Mouse (Mus musculus) embryo, embryonic 9.5 days (tissue): ENCODE measurements at regions not wholly inside any gene's neighbourhood (a gene's known extent, or its start where the extent isn't known, plus 50 kb on each side); places are given as distances from the start of the nearest gene placed in this dataset.

Source experiments
- DNase-seq: peaks from one replicate; pipeline ENCODE4 v3.0.0-alpha.2; 2017; ENCODE audit errors: extremely low spot score

DNA sequence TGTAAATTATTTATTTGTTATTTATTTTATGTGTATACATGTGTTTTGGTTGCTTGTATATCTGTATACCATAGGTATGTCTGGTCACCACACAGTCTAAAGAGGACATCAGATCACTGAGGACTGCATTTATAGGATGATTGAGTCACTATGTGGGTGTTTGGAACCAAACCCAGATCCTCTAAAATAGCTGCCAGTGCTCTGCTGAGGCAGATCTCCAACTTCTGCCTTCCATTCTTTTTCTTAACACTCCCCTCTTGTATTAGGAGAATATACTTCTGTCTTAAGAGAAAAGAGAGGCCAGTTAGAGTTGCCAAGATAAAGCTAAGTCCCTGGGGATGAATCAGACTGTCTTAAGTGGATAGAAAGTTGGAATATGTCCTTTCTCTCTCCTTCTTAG is 424.2 kb downstream of the Cntn6 start:
- DNase-seq, result no peak

DNA sequence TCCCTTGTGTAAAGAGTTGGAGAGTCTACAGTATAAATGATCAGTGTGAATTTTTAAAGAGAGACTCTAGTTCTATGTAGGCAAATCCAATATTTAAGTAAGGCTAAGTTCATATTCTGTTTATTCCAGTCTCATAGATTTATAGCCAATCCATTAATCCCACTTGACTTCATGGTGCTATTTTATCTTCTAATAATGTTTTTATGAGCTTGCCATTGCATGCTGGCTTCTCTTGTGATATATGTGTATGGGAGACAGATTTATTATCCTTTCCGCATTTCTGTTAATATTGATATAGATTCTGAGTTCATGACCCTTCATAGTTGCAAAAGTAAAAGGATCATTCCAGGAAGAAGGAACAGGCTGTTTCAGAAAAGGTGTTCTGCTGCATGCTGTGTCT is 430.0 kb downstream of the Cntn6 start:
- no peak for DNase-seq

DNA sequence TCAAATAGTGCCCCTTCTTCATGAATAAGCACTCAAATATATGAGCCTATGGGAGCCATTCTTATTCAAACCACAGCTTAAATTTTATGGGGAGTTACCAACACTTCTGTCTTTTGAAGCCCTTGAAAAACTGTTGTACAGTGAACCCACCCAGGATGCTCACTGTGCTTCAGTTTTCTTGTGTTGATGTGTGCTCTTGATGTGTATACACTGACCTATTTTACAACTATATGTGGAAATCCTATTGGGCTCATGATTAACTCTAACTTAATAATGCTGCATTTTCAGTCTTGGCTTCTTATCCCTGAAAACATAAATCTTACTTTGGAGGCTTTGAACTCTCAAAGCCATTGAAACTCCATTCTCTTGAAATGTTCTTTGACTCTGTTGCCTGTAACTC is 433.5 kb downstream of the Cntn6 start:
- no peak for DNase-seq

DNA sequence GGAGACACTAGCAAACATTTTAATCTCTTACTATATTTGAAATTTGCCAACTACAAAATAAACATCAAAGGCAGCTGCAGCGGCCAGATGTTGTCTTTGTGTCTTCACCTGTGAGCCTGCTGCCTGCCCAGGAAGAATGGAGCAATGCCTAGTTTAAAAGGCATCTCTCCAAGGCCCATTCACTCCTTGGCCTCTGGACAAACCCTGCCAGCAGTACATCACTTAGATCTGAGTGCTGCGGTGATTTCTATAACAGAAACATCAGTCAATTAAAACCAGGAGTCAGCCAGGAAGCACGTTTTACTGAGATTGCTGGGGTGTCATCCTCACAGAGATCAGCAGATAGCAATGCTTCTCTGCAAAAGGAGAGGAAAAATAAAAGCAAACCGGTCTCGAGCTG is 437.7 kb downstream of the Cntn6 start:
- DNase-seq, result no peak

GRCm38 (mm10) chr6:104932153-104932552 is 439.6 kb downstream of the Cntn6 start:
- DNase-seq, result no peak

- no peak for DNase-seq
Measured at GRCm38 (mm10) chr6:104939134-104939533, 446.5 kb downstream of the Cntn6 start.

DNA sequence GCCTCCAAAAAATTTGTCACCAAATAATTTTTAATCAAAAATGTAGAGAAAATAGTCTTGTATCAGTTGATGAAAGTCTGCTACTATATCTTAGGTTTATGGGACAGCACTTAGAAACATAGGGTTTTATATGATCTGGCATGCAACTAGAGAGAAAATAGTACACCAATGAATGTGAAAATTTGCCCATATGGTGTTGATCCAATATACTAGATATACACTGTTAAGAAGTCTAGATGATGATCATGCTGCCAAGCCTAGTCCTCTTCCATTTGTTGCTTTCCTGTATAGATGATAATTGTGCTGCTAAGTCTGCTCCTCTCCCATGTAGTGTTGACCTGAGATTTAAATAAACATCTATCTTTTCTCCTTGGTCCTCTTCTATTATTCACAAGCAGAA is 481.9 kb downstream of the Cntn6 start:
- DNase-seq, result no peak

DNA sequence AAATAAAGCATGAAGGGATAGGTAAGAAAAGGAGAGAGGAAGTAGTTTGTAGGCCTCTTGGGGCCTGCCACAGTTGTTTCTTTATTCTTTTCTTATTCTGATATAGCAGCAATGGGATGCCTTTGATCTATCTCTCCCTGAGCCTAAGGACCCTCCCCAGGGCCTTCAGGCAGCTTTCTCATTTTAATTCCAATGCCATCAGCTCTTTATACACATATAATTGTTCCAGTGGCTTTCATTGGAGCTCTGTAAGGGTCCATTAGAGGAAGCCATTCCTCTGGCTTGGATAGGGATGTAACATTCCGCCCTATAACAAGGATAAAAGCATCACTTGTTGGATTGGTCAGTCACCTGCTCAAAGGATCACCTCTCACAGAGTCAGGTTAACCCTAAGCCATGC is 491.6 kb downstream of the Cntn6 start:
- DNase-seq, result no peak

GRCm38 (mm10) chr6:104989863-104990262 is 497.3 kb downstream of the Cntn6 start:
- DNase-seq, result no peak

GRCm38 (mm10) chr6:104990366-104990765 is 497.8 kb downstream of the Cntn6 start:
- no peak for DNase-seq

DNA sequence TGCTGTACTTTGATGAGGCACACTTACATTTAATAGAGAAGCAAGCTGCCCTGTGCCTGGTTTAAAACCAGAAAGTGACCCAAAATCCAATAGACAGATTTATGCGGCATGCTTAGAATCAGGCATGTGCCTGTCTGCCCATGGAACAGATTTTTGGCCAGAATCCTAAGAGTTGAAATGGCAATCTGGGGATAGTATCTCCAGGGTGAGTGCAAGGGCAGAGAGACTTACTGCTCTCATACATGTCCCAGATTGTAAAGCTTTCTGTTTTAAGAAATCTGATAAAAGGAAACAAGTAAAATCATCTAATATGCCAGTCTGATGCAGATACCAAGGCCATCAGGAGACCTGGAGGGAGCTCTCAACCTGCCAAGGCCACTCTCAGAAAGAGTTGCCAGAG is 507.0 kb downstream of the Cntn6 start:
- DNase-seq, result no peak

DNA sequence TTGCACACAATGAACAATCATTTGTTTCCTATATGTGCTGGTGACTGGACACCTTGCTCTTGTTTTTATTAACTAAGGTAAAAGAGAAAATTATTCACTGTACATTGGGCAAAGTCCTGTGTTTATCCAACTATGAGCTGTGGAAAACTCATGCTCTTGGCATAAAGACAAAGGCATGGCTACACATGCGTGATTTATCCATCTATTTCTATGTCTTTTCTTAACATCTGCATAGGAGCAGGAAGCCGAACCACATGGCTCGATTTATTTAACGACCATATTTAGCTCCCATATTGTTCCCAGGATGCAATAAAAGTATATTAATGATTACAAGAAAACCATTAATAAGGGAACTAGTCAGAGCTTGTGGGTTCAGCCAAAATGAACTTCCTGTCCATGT is 528.1 kb downstream of the Cntn6 start:
- DNase-seq, result no peak

DNA sequence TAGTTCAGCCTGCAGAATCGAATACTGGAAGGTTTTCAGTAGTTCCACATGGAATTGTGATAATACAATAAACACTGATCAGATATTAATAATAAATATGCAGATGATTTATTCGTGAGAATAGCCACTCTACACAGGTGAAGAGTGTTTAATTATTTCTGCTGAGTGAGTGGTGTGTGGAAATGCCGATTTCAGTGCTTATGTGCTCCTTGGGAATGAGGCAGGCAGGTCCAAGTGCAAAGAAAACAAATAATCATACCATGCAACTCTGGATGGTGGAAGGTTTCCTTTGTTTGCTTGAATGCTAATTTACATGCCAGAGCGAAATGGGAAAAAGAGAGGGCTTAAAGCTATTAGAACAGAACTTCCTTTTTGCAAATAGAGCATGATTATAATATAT is 528.6 kb downstream of the Cntn6 start:
- DNase-seq, result no peak

DNA sequence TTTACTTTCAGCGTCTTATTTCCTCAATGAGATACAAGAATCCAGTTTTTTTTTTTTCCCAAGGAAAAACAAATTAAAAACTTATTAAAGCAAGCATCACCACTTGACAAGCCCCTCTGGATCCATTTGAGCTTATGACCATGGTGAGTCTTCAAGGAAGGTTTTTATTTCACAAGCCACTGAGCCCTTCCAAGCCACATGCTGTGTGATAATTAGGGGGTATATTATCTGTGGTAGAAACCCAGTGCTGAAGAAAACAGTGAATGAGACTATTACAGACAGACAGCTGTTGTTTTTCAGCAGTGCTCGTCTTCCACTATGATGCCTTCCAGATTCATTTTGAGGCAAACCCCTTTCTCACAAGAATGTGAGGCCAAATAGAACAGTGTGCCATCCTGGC is 573.6 kb downstream of the Cntn6 start:
- no peak for DNase-seq

- peak; percentile 31 for DNase-seq
Measured at GRCm38 (mm10) chr6:105090882-105091281, 586.6 kb upstream of the Cntn4 start.
